Mouse (Mus musculus): ENCODE results near the gene Shank1. TPM values are rescaled to one million over a fixed set of nuclear protein-coding genes. Genes with fewer than 3 reads are reported as not detected.
A peak's percentile ranks its signal among the peaks of the same experiment; 100 is the strongest.

Shank1 gene
- polyA plus RNA-seq, 1 experiment from 2014 or later, result 2.5 TPM

DNA sequence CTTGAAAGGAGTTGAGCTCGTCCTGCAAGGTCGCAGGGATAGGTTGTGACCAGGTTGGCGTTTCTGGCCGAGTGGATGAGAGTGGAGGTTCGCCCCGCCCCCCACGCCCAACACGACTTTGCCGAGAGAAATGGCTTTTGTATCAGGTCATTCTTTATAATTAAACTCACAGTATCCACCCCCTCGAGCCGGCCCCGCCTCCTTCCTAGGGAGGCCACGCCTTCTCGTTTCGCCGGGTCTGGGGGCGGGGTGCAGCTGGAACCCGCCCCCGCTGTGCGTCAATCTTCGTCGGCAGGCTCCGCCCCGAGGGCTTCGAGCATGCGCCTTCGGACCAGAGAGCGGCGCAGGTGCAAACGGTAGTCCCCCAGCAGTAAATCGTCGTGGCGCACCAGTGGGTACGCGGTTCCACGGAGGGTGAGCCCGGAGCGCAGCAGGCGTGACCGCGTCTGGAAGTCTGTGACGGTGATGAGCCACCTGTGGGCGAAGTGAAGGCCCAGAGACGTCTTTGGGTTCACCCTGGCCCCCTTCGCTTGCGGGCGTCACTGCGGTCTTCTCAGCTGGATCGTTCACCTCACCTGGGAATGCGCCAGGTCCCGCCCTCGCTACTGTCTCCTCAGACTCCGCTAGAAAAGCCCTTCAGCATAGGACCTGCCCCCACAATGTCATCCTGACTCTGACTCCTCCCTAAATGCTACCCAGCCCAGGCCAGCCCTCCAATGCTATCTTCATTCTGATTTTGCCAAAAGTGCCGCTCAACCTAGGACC lies 50.0 kb downstream of the Shank1 start:
- Histone ChIP-seq H3K9ac (peak overlapping the region; percentile 48; the same call in 1 of the 2 replicates), H3K27me3 (peaks cover 65% of the 10 kb centered on the region), H3K9me3 (replicated peaks) (no peaks in the 10 kb centered on the region), H3K4me2 (peak overlapping the region; percentile 95), H3K4me1 (peaks cover 42% of the 10 kb centered on the region), H3K27ac (no peak overlapping the region), H3K4me3 (replicated peaks) (peak overlapping the region; percentile 59), H3K36me3 (no peaks in the 10 kb centered on the region)
- WGBS, result under 1% methylated on average over 54 of the region's 54 CpGs
- ATAC-seq (replicated peaks; ENCODE audit: low FRiP score), result peak; percentile 69

DNA sequence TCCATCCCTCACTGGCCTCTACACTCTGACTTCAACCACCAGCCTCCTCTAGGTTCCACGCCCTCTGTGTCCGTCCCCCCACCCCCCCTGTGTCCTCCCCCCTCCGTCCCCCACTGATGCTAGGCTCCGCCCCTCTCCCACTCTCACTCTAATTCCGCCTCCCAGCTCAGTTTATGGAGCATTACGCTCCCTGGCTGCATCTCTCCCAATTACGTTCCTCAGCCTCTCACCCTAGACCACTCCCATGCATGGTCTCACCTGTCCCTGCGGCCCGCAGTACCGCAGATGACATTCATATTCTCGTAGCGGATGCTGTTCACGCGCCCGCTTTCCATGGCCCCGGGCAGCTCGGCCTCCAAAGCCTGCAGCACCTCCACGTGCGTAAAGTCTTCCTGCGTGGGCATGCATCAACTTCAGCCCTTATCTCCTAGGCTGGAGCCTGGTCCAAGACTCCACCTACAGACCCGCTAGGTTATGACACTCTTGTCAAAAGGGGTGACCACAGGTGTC lies 50.8 kb downstream of the Shank1 start:
- WGBS, result 9% methylated on average over 21 of the region's 21 CpGs
- peaks cover 57% of the 10 kb centered on the region for H3K27me3 ChIP-seq
- peak overlapping the region; percentile 59 for H3K4me3 ChIP-seq (replicated peaks)
- peak; percentile 19 for ATAC-seq (replicated peaks; ENCODE audit: low FRiP score)
- H3K36me3 ChIP-seq, result no peaks in the 10 kb centered on the region
- H3K4me2 ChIP-seq, result peak overlapping the region; percentile 95
- H3K27ac ChIP-seq, result no peak overlapping the region
- no peak overlapping the region for H3K9ac ChIP-seq
- H3K4me1 ChIP-seq, result peaks cover 42% of the 10 kb centered on the region
- H3K9me3 ChIP-seq (replicated peaks), result no peaks in the 10 kb centered on the region

GRCm38 (mm10) chr7:44372678-44373077 lies 62.6 kb downstream of the Shank1 start:
- H3K27me3 ChIP-seq, result no peaks in the 10 kb centered on the region
- H3K36me3 ChIP-seq, result no peaks in the 10 kb centered on the region
- H3K9ac ChIP-seq, result no peak overlapping the region
- H3K27ac ChIP-seq, result no peak overlapping the region
- H3K4me3 ChIP-seq (replicated peaks), result no peak overlapping the region
- no peak for ATAC-seq (replicated peaks; ENCODE audit: low FRiP score)
- peak overlapping the region; percentile 85; the same call in 1 of the 2 replicates for H3K4me2 ChIP-seq
- 93% methylated on average over 8 of the region's 8 CpGs for WGBS
- peaks cover 15% of the 10 kb centered on the region for H3K4me1 ChIP-seq
- no peaks in the 10 kb centered on the region for H3K9me3 ChIP-seq (replicated peaks)

- Histone ChIP-seq H3K4me1 (peaks cover 19% of the 10 kb centered on the region), H3K27me3 (no peaks in the 10 kb centered on the region; the same call in 1 of the 2 replicates), H3K4me3 (replicated peaks) (peak overlapping the region; percentile 66), H3K36me3 (no peaks in the 10 kb centered on the region), H3K27ac (no peak overlapping the region), H3K9ac (peak overlapping the region; percentile 59), H3K9me3 (replicated peaks) (no peaks in the 10 kb centered on the region), H3K4me2 (peak overlapping the region; percentile 85)
- no peak; the same call in none of the 2 replicates for ATAC-seq (replicated peaks; ENCODE audit: low FRiP score)
- 10% methylated on average over 7 of the region's 7 CpGs for WGBS
These were observed 63.4 kb downstream of the Shank1 start for GRCm38 (mm10) chr7:44373460-44373859.

DNA sequence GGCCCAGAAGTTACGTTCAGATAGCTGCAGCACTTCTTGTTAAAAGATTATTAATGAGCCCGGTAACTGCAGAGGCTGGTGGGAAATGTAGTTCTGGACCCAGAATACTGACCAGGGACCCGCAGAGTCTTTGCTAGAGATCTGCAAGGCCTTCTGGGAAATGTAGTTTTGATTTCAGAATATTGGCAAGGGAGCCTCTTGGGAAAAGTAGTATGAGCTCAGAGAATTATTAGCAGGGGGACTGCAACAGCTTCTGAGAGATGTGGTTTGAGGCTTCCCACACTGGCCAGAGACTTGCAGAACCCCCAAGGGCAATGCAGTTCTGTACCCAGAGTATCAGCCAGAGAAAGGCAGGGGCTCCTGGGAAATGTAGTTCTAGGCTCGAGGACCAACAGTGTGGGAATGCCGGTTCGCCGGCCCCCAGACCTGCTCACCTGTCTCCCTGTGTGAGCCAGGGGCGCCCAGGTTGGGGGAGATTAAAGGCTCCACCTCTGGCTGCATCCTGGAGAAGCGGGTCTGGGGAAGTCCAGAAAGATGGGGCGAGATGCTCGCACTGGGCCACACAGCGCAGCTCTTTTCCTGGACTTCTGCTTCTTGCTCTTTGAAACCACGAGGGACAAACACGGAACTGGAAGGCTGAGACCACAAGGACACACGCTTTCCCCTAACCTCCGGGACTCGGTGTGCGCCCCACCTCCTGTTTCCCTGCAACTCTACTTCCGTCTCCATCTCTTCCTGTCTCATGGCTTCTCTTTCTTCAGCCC lies 64.0 kb downstream of the Shank1 start:
- ATAC-seq (replicated peaks; ENCODE audit: low FRiP score), result peak; percentile 93
- no peaks in the 10 kb centered on the region for H3K9me3 ChIP-seq (replicated peaks)
- peak overlapping the region; percentile 68 for H3K27ac ChIP-seq
- peak overlapping the region; percentile 66 for H3K4me3 ChIP-seq (replicated peaks)
- H3K9ac ChIP-seq, result peak overlapping the region; percentile 59
- H3K36me3 ChIP-seq, result no peaks in the 10 kb centered on the region
- peaks cover 19% of the 10 kb centered on the region for H3K4me1 ChIP-seq
- under 1% methylated on average over 19 of the region's 19 CpGs for WGBS
- H3K4me2 ChIP-seq, result peak overlapping the region; percentile 85
- peaks cover under 1% of the 10 kb centered on the region for H3K27me3 ChIP-seq

DNA sequence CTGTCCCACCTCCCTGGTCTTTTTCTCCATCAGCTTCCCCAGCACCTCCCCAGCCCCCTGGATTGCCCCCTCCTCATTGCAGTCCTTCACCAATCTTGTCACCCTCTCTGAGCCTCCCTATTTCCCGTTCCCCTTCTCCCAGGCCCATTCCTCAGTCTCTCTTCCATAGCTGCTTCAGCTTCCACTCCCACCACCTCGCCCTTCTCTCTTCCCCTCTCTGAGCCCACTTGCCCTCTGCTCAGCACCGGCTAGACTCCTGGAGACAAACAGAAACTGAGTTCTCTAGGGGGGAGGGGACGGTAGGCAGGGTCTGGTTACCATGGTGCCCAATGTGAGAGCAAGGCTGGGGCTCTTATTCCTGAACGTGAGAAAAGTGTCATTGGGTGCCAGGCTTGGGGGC lies 64.7 kb downstream of the Shank1 start:
- H3K36me3 ChIP-seq, result no peaks in the 10 kb centered on the region
- peaks cover 19% of the 10 kb centered on the region for H3K4me1 ChIP-seq
- peak overlapping the region; percentile 85 for H3K4me2 ChIP-seq
- peak overlapping the region; percentile 68 for H3K27ac ChIP-seq
- ATAC-seq (replicated peaks; ENCODE audit: low FRiP score), result peak; percentile 27
- H3K9ac ChIP-seq, result peak overlapping the region; percentile 59
- H3K27me3 ChIP-seq, result peaks cover 4% of the 10 kb centered on the region
- WGBS, result 1% methylated on average over 5 of the region's 5 CpGs
- H3K4me3 ChIP-seq (replicated peaks), result peak overlapping the region; percentile 66
- no peaks in the 10 kb centered on the region for H3K9me3 ChIP-seq (replicated peaks)

DNA sequence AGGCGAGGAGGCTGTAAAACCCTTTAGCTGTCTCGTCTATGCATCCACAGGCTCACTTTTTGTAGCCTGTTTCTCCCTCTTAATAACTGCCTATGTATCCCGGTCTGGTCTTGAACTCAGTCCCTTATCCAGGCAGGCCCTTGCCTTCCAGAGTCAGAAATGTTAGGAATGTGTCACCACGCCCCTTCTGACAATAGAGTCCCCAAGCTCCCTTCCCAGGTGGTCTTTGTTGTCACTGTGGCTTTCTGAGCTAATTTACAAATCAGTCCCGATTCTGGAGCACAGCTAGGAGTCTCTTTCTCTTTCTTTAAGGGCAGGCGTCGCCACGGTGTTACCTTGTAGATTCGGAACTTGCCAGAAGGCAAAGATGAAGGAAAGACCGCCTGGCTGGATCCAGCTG lies 65.2 kb downstream of the Shank1 start:
- peaks cover 4% of the 10 kb centered on the region for H3K27me3 ChIP-seq
- peaks cover 19% of the 10 kb centered on the region for H3K4me1 ChIP-seq
- H3K9me3 ChIP-seq (replicated peaks), result no peaks in the 10 kb centered on the region
- H3K4me3 ChIP-seq (replicated peaks), result peak overlapping the region; percentile 66
- H3K36me3 ChIP-seq, result no peaks in the 10 kb centered on the region
- WGBS, result 5% methylated on average over 10 of the region's 10 CpGs
- no peak for ATAC-seq (replicated peaks; ENCODE audit: low FRiP score)
- peak overlapping the region; percentile 85 for H3K4me2 ChIP-seq
- H3K27ac ChIP-seq, result no peak overlapping the region
- H3K9ac ChIP-seq, result peak overlapping the region; percentile 59

DNA sequence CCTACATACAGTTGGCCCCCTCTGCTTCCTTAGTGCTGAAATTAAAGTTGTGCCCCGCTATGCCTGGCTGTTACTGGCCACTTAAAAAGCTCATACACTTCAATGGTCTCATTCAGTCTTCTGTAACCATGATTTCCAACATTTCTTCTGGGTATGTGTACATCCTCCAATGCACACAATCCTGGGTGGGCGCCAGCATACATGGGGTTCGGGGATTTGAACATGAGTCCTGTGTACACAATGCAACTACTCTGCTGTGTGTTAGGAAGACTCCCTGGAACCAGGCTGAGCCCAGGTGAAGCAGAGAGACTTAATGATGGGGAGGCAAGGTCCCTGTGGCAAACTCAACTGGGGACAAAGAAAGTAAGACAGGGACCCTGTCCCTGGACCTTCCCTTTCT lies 65.7 kb downstream of the Shank1 start:
- H3K9me3 ChIP-seq (replicated peaks), result no peaks in the 10 kb centered on the region
- no peak overlapping the region for H3K27ac ChIP-seq
- H3K27me3 ChIP-seq, result peaks cover 4% of the 10 kb centered on the region
- no peak for ATAC-seq (replicated peaks; ENCODE audit: low FRiP score)
- no peak overlapping the region for H3K4me3 ChIP-seq (replicated peaks)
- H3K36me3 ChIP-seq, result no peaks in the 10 kb centered on the region
- H3K9ac ChIP-seq, result no peak overlapping the region
- 0 out of 2 replicates have a peak overlapping the region, but pooled peaks have one; percentile 85 for H3K4me2 ChIP-seq
- WGBS, result 70% methylated on average over 3 of the region's 3 CpGs
- peaks cover 19% of the 10 kb centered on the region for H3K4me1 ChIP-seq

GRCm38 (mm10) chr7:44378290-44378689 lies 68.2 kb downstream of the Shank1 start:
- H3K4me3 ChIP-seq (replicated peaks), result no peak overlapping the region
- no peaks in the 10 kb centered on the region for H3K36me3 ChIP-seq
- no peak overlapping the region for H3K9ac ChIP-seq
- no peak overlapping the region for H3K27ac ChIP-seq
- H3K4me2 ChIP-seq, result no peak overlapping the region
- H3K4me1 ChIP-seq, result peaks cover 17% of the 10 kb centered on the region
- no peaks in the 10 kb centered on the region for H3K9me3 ChIP-seq (replicated peaks)
- peaks cover 16% of the 10 kb centered on the region for H3K27me3 ChIP-seq
- no peak for ATAC-seq (replicated peaks; ENCODE audit: low FRiP score)
- 44% methylated on average over 4 of the region's 4 CpGs for WGBS

GRCm38 (mm10) chr7:44382541-44382940 lies 72.5 kb downstream of the Shank1 start:
- H3K9me3 ChIP-seq (replicated peaks), result no peaks in the 10 kb centered on the region
- H3K36me3 ChIP-seq, result no peaks in the 10 kb centered on the region
- 77% methylated on average over 12 of the region's 12 CpGs for WGBS
- H3K27ac ChIP-seq, result no peak overlapping the region
- peaks cover 12% of the 10 kb centered on the region; the same call in 1 of the 2 replicates for H3K4me1 ChIP-seq
- no peak for ATAC-seq (replicated peaks; ENCODE audit: low FRiP score)
- H3K4me3 ChIP-seq (replicated peaks), result no peak overlapping the region
- H3K9ac ChIP-seq, result no peak overlapping the region
- no peak overlapping the region for H3K4me2 ChIP-seq
- peaks cover 50% of the 10 kb centered on the region for H3K27me3 ChIP-seq

DNA sequence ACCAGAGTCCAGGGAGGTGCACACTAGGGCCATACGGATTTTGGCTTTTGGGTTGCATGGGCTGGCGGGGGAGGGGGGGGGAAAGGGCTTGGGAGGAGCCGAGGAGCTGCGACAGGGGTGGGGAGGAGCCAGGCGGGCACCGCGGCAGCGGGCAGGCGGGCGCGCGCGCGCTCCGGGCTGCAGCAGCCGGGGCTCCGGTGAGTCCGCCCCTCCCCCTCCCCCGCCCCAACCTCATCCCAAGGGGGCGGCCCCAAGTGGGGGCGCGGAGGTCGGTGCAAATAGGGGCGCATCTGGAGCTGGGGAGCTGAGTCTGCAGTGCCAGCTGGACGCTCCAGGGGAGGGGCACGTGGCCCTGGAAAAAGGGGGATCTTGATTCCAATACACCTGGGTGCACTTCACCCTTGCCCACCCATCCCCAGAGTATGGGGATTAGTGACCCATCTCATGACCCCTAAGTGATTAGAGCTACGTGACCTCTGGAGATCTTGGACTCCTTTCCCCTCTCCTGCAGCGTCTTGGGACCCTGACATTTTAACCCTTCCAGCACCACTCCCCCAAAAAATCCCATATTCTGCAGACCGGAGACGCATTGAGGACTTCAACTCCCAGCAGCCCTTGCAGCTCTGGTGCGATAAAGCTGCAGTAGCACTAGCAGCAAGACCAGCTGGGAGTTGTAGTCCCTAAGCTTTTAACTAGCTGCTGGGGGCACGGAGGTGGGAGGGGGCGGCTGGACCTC lies 74.1 kb downstream of the Shank1 start, which contains the start of gene Syt3:
TSS of gene Syt3 (plus strand) at position 123 of the 736 bp plus-strand sequence.
- Histone ChIP-seq H3K27me3 (peaks cover 56% of the 10 kb centered on the region), H3K9ac (peak within 1 kb of the TSS; percentile 39), H3K4me2 (peak within 1 kb of the TSS; percentile 93), H3K4me1 (peaks cover 9% of the 10 kb centered on the region; the same call in 1 of the 2 replicates), H3K9me3 (replicated peaks) (no peaks in the 10 kb centered on the region), H3K4me3 (replicated peaks) (peak within 1 kb of the TSS; percentile 55), H3K36me3 (no peaks in the 10 kb centered on the region), H3K27ac (no peak within 1 kb of the TSS)
- peak; percentile 85 for ATAC-seq (replicated peaks; ENCODE audit: low FRiP score)
- WGBS, result 0% methylated on average over 20 of the region's 33 CpGs

Measured in kidney, embryonic 15.5 days (tissue).